Mouse (Mus musculus) MEL (cell line): ENCODE data around the gene Crocc. TPM values are rescaled to one million over a fixed set of nuclear protein-coding genes. Genes with fewer than 3 reads are reported as not detected.

Experiments
- DNase-seq: peaks from one replicate; pipeline ENCODE4 v3.0.0; 2011; ENCODE audit warnings: low read depth, low spot score
- H3K27ac ChIP-seq: 2 replicates; pipeline ENCODE4 v1.5.1; 2012; ENCODE audit warnings: low read depth, mild to moderate bottlenecking, control low read depth, low read length, moderate library complexity; ENCODE audit not compliant: control insufficient read depth
- H3K27me3 ChIP-seq, 2 experiments: fragments of 150-350 bp in 1 of 2; sonication (generic) in 1 of 2; 2 replicates each; pipeline ENCODE4 v1.6.1; 2012; ENCODE audit warnings: low read length in 2 of 2, mild to moderate bottlenecking in 2 of 2, improper control_type of control experiment in 1 of 2, moderate library complexity in 1 of 2; ENCODE audit not compliant: insufficient read depth in 2 of 2, control insufficient read depth in 1 of 2
- H3K36me3 ChIP-seq, 2 experiments: 2 replicates each; pipeline ENCODE4 v1.6.1; 2012 to 2014; ENCODE audit warnings: low read length in 2 of 2, improper control_type of control experiment in 1 of 2, inconsistent platforms in 1 of 2, mild to moderate bottlenecking in 1 of 2; ENCODE audit not compliant: insufficient read depth in 2 of 2, control insufficient read depth in 1 of 2
- H3K4me1 ChIP-seq, 2 experiments: fragments of 150-350 bp in 1 of 2; sonication (generic) in 1 of 2; 2 replicates each; pipeline ENCODE4 v1.6.1; 2012; ENCODE audit warnings: low read length in 2 of 2, improper control_type of control experiment in 1 of 2, mild to moderate bottlenecking in 1 of 2; ENCODE audit not compliant: insufficient read depth in 2 of 2, control insufficient read depth in 1 of 2
- H3K4me3 ChIP-seq, 2 experiments: fragments of 150-350 bp in 1 of 2; sonication (generic) in 1 of 2; 2 replicates each; pipeline ENCODE4 v1.5.1; 2012; ENCODE audit warnings: low read depth in 2 of 2, low read length in 2 of 2, mild to moderate bottlenecking in 2 of 2, moderate library complexity in 2 of 2, control low read depth in 1 of 2, improper control_type of control experiment in 1 of 2; ENCODE audit not compliant: control insufficient read depth in 1 of 2, insufficient read depth in 1 of 2
- H3K79me2 ChIP-seq: 2 replicates; pipeline ENCODE4 v1.6.1; 2012; ENCODE audit warnings: mild to moderate bottlenecking, low read length, moderate library complexity; ENCODE audit not compliant: control insufficient read depth, poor library complexity, insufficient read depth
- H3K9ac ChIP-seq: 2 replicates; pipeline ENCODE4 v1.6.1; 2012; ENCODE audit warnings: low read depth, mild to moderate bottlenecking, control low read depth, low read length, moderate library complexity; ENCODE audit not compliant: control insufficient read depth, poor library complexity, severe bottlenecking
- H3K9me3 ChIP-seq: fragments of 150-350 bp; sonication (generic); replicated peaks from 2 replicates; pipeline ENCODE4 v1.6.1; 2012; ENCODE audit warnings: mild to moderate bottlenecking, low read length, improper control_type of control experiment, moderate library complexity; ENCODE audit not compliant: insufficient read depth
- CHD2 ChIP-seq: IDR thresholded peaks from 2 replicates; pipeline ENCODE4 v1.6.1; 2011; ENCODE audit warnings: low read length, improper control_type of control experiment
- CTCF ChIP-seq, 3 experiments: IDR thresholded peaks in 2 of 3; conservative IDR thresholded peaks in 1 of 3; 2 replicates each; pipeline ENCODE4 v1.5.1; 2011 to 2012; ENCODE audit warnings: low read length in 3 of 3, low read depth in 2 of 3, mild to moderate bottlenecking in 2 of 3, improper control_type of control experiment in 1 of 3, inconsistent platforms in 1 of 3, mixed read lengths in 1 of 3, moderate library complexity in 1 of 3; ENCODE audit not compliant: control insufficient read depth in 1 of 3, insufficient read depth in 1 of 3, poor library complexity in 1 of 3, severe bottlenecking in 1 of 3
- ETS1 ChIP-seq: IDR thresholded peaks from 2 replicates; pipeline ENCODE4 v1.6.1; 2012; ENCODE audit warnings: low read depth, mild to moderate bottlenecking, inconsistent platforms, low read length, improper control_type of control experiment, moderate library complexity
- HCFC1 ChIP-seq: IDR thresholded peaks from 2 replicates; pipeline ENCODE4 v1.6.1; 2012; ENCODE audit warnings: low read depth, mild to moderate bottlenecking, inconsistent platforms, low read length, improper control_type of control experiment, moderate library complexity
- JUND ChIP-seq: IDR thresholded peaks from 2 replicates; pipeline ENCODE4 v1.6.1; 2011; ENCODE audit warnings: low read depth, mild to moderate bottlenecking, improper control_type of control experiment, low read length
- KAT2A ChIP-seq: conservative IDR thresholded peaks from 2 replicates; pipeline ENCODE4 v1.6.1; 2012; ENCODE audit warnings: low read depth, low read length, improper control_type of control experiment, inconsistent platforms
- MAFK ChIP-seq: IDR thresholded peaks from 2 replicates; pipeline ENCODE4 v1.6.1; 2011; ENCODE audit warnings: low read depth, mild to moderate bottlenecking, low read length, improper control_type of control experiment, borderline replicate concordance
- MAX ChIP-seq: IDR thresholded peaks from 2 replicates; pipeline ENCODE4 v1.6.1; 2011; ENCODE audit warnings: low read length, improper control_type of control experiment
- NELFE ChIP-seq: IDR thresholded peaks from 2 replicates; pipeline ENCODE4 v1.6.1; 2011; ENCODE audit warnings: low read depth, low read length, improper control_type of control experiment
- POLR2AphosphoS5 ChIP-seq: IDR thresholded peaks from 2 replicates; pipeline ENCODE4 v1.6.1; 2012; ENCODE audit warnings: low read depth, borderline replicate concordance, mild to moderate bottlenecking, inconsistent platforms, low read length, moderate library complexity, mixed read lengths
- RAD21 ChIP-seq: IDR thresholded peaks from 2 replicates; pipeline ENCODE4 v1.6.1; 2011; ENCODE audit warnings: mild to moderate bottlenecking, low read depth, low read length, improper control_type of control experiment
- SIN3A ChIP-seq: IDR thresholded peaks from 2 replicates; pipeline ENCODE4 v1.6.1; 2012; ENCODE audit warnings: low read length, improper control_type of control experiment, inconsistent platforms
- TCF12 ChIP-seq: IDR thresholded peaks from 2 replicates; pipeline ENCODE4 v1.6.1; 2014; ENCODE audit warnings: low read depth, mild to moderate bottlenecking, inconsistent platforms, low read length, improper control_type of control experiment, moderate library complexity
- UBTF ChIP-seq: IDR thresholded peaks from 2 replicates; pipeline ENCODE4 v1.6.1; 2012; ENCODE audit warnings: low read depth, mild to moderate bottlenecking, inconsistent platforms, low read length, improper control_type of control experiment, moderate library complexity, borderline replicate concordance; ENCODE audit not compliant: insufficient read depth
- USF1 ChIP-seq: IDR thresholded peaks from 2 replicates; pipeline ENCODE4 v1.6.1; 2014; ENCODE audit warnings: low read depth, mild to moderate bottlenecking, inconsistent platforms, low read length, improper control_type of control experiment, moderate library complexity
- ZC3H11A ChIP-seq: IDR thresholded peaks from 2 replicates; pipeline ENCODE4 v1.6.1; 2012; ENCODE audit warnings: low read depth, mild to moderate bottlenecking, inconsistent platforms, low read length, improper control_type of control experiment
- ZKSCAN1 ChIP-seq: IDR thresholded peaks from 2 replicates; pipeline ENCODE4 v1.6.1; 2012; ENCODE audit warnings: low read depth, mild to moderate bottlenecking, inconsistent platforms, low read length, improper control_type of control experiment, moderate library complexity
- ZMIZ1 ChIP-seq: IDR thresholded peaks from 2 replicates; pipeline ENCODE4 v1.6.1; 2012; ENCODE audit warnings: low read depth, mild to moderate bottlenecking, inconsistent platforms, low read length, improper control_type of control experiment, moderate library complexity
- ZNF384 ChIP-seq: IDR thresholded peaks from 2 replicates; pipeline ENCODE4 v1.6.1; 2012; ENCODE audit warnings: low read depth, mild to moderate bottlenecking, inconsistent platforms, low read length, improper control_type of control experiment
- polyA plus RNA-seq, 2 experiments: library from polyadenylated mRNA; stranded (reverse) in 1 of 2; unstranded in 1 of 2; fragments of >175 nt in 1 of 2; fragments of >200 nt in 1 of 2; gene quantifications; 2 replicates each; pipeline versions ENCODE4 v1.2.1 to v1.2.4; 2012; ENCODE audit warnings: low replicate concordance in 2 of 2, low read depth in 1 of 2; ENCODE audit not compliant: insufficient read length in 2 of 2, insufficient read depth in 1 of 2, missing spikeins in 1 of 2
- total RNA-seq: library from RNA; depleted of rRNA; stranded (reverse); fragments of 300-350 nt; gene quantifications from 2 replicates; pipeline ENCODE4 v1.2.3, GENCODE M21; 2012

The Crocc gene
- total and polyA plus RNA-seq, 3 experiments: 0.77 to 3.6 TPM; not detected in 1

GRCm38 (mm10) chr4:141049476-141049835 lies 10.9 kb downstream of the Crocc start:
- DNase-seq: no peak
- Histone ChIP-seq H3K27ac (no peak overlapping the region), H3K9ac (no peak overlapping the region), H3K79me2 (no peaks in the 10 kb centered on the region), H3K27me3 (no peaks in the 10 kb centered on the region), H3K4me3 (no peak overlapping the region), H3K4me1 (no peaks in the 10 kb centered on the region), H3K9me3 (no peaks in the 10 kb centered on the region), H3K36me3 (no peaks in the 10 kb centered on the region)
- TF ChIP-seq UBTF (no peak), CHD2 (no peak), HCFC1 (no peak), KAT2A (no peak), TCF12 (no peak)

GRCm38 (mm10) chr4:141048810-141049475 lies 11.4 kb downstream of the Crocc start:
- H3K27ac ChIP-seq: no peak overlapping the region
- no peak overlapping the region for H3K4me3 ChIP-seq
- no peaks in the 10 kb centered on the region for H3K4me1 ChIP-seq
- H3K36me3 ChIP-seq: no peaks in the 10 kb centered on the region
- H3K9me3 ChIP-seq: no peaks in the 10 kb centered on the region
- no peak overlapping the region for H3K9ac ChIP-seq
- DNase-seq: no peak
- H3K79me2 ChIP-seq: no peaks in the 10 kb centered on the region
- TF ChIP-seq USF1: no peak
- TF ChIP-seq ETS1: no peak
- TF ChIP-seq ZNF384: no peak
- no peak for TF ChIP-seq NELFE
- TF ChIP-seq UBTF: no peak
- no peak for TF ChIP-seq ZC3H11A
- no peak for TF ChIP-seq ZMIZ1
- no peak for TF ChIP-seq ZKSCAN1
- no peak for TF ChIP-seq POLR2AphosphoS5
- TF ChIP-seq MAFK: no peak
- TF ChIP-seq SIN3A: no peak
- no peak for TF ChIP-seq CHD2
- TF ChIP-seq MAX: no peak
- no peak for TF ChIP-seq JUND
- TF ChIP-seq RAD21: no peak
- no peak for TF ChIP-seq CTCF (IDR thresholded peaks at IDR 0.05 in 2 of 3, conservative IDR thresholded peaks at IDR 0.05 in 1 of 3; ENCODE audit: control insufficient read depth in 1 of 3, insufficient read depth in 1 of 3, low read depth in 2 of 3, low read length in 3 of 3, poor library complexity in 1 of 3, severe bottlenecking in 1 of 3)
- H3K27me3 ChIP-seq: no peaks in the 10 kb centered on the region
